Mouse (Mus musculus): ENCODE measurements around the gene Pdzrn4.

Gene Pdzrn4

GRCm38 (mm10) chr15:92500276-92500838, 103.7 kb downstream of the Pdzrn4 start:
- no peak for DNase-seq (ENCODE audit: low read depth)

- no peak for DNase-seq (ENCODE audit: low read depth)
Observed at GRCm38 (mm10) chr15:92502797-92503196, 106.1 kb downstream of the Pdzrn4 start.

GRCm38 (mm10) chr15:92509372-92509771, 112.7 kb downstream of the Pdzrn4 start:
- no peak for DNase-seq (ENCODE audit: low read depth)

GRCm38 (mm10) chr15:92515651-92516050, 119.0 kb downstream of the Pdzrn4 start:
- DNase-seq (ENCODE audit: low read depth) = no peak

GRCm38 (mm10) chr15:92520677-92521225, 124.1 kb downstream of the Pdzrn4 start:
- DNase-seq (ENCODE audit: low read depth) = no peak

GRCm38 (mm10) chr15:92521686-92522085, 125.0 kb downstream of the Pdzrn4 start:
- DNase-seq (ENCODE audit: low read depth) = no peak

GRCm38 (mm10) chr15:92524917-92525316, 128.2 kb downstream of the Pdzrn4 start:
- DNase-seq (ENCODE audit: low read depth) = no peak

GRCm38 (mm10) chr15:92525416-92525815, 128.7 kb downstream of the Pdzrn4 start:
- DNase-seq (ENCODE audit: low read depth) = no peak

GRCm38 (mm10) chr15:92526731-92527130, 130.1 kb downstream of the Pdzrn4 start:
- DNase-seq (ENCODE audit: low read depth) = peak; percentile 14

- no peak for DNase-seq (ENCODE audit: low read depth)
Observed at GRCm38 (mm10) chr15:92543252-92543651, 146.6 kb downstream of the Pdzrn4 start.

- no peak for DNase-seq (ENCODE audit: low read depth)
Observed at GRCm38 (mm10) chr15:92547294-92547911, 150.7 kb downstream of the Pdzrn4 start.

GRCm38 (mm10) chr15:92555012-92555574, 158.4 kb downstream of the Pdzrn4 start:
- DNase-seq (ENCODE audit: low read depth) = no peak

- DNase-seq (ENCODE audit: low read depth) = no peak
Observed at GRCm38 (mm10) chr15:92555716-92556115, 159.0 kb downstream of the Pdzrn4 start.

GRCm38 (mm10) chr15:92558592-92558991, 161.9 kb downstream of the Pdzrn4 start:
- DNase-seq (ENCODE audit: low read depth) = no peak

- no peak for DNase-seq (ENCODE audit: low read depth)
Observed at GRCm38 (mm10) chr15:92562149-92562548, 165.5 kb downstream of the Pdzrn4 start.

GRCm38 (mm10) chr15:92563576-92563975, 166.9 kb downstream of the Pdzrn4 start:
- DNase-seq (ENCODE audit: low read depth) = no peak

- no peak for DNase-seq (ENCODE audit: low read depth)
Observed at GRCm38 (mm10) chr15:92570526-92571243, 174.0 kb downstream of the Pdzrn4 start.

- DNase-seq (ENCODE audit: low read depth) = no peak
Observed at GRCm38 (mm10) chr15:92571244-92571539, 174.5 kb downstream of the Pdzrn4 start.

GRCm38 (mm10) chr15:92577476-92577875, 180.8 kb downstream of the Pdzrn4 start:
- DNase-seq (ENCODE audit: low read depth) = no peak

- no peak for DNase-seq (ENCODE audit: low read depth)
Observed at GRCm38 (mm10) chr15:92580217-92580616, 183.5 kb downstream of the Pdzrn4 start.

- no peak for DNase-seq (ENCODE audit: low read depth)
Observed at GRCm38 (mm10) chr15:92580742-92581383, 184.2 kb downstream of the Pdzrn4 start.

- DNase-seq (ENCODE audit: low read depth) = no peak
Observed at GRCm38 (mm10) chr15:92584357-92585138, 187.9 kb downstream of the Pdzrn4 start.
